Mouse (Mus musculus): ENCODE data around the gene Cnksr1.

DNA sequence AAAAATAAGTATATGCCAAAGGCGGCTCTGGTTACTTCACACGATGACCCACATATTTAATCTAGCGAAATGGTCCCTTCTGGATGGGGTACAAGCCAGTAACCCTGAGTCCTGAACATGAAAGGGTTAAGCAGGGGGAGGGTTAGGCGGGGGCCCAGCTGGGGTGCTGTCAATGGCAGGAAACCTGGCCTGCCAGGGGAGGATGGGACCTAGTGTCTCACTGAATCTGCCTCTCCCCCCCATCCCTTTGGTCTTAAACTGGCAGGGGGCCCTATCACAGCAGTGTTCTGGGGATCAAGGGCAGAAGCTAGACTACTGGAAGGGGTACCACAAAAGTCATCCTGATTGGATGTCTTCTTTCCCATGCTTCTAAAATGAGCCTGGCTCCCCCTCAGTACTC is 17.7 kb upstream of the Cnksr1 start:
- no peak for TF ChIP-seq CTCF (IDR thresholded peaks at IDR 0.05; ENCODE audit: low read depth)
- no peak for TF ChIP-seq EP300 (IDR thresholded peaks at IDR 0.05; ENCODE audit: low read depth)

All from heart, postnatal 0 days (tissue).